Mouse (Mus musculus) liver, postnatal 0 days (tissue): ENCODE data around the gene Aff3.

Experiments used
- CTCF ChIP-seq: sonication (generic); IDR thresholded peaks from 2 replicates; pipeline ENCODE4 v1.5.1; 2016; ENCODE audit warnings: antibody characterized with exemption, low read depth
- EP300 ChIP-seq: IDR thresholded peaks from 2 replicates; pipeline ENCODE4 v1.6.1; 2016; ENCODE audit warnings: antibody characterized with exemption, low read depth, mild to moderate bottlenecking

DNA sequence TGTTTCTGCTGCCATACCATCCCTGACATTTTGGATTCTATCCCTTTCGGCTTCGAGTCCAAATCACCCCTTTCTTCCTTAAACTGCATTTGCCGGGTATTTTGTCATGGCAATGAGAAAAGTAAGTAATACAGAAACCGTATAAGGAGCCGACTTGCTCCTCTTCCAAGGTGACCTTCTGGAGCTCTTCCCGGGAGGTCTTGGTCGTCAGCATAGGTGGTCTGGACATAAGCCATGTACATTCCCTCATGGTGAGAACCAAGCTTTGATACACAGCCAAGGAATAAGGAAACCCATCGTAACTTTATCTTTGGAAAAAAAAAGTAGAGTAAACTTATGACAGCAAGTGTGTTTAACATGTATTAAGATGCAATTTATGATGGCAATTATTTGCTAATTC, 15.1 kb upstream of the Aff3 start:
- TF ChIP-seq EP300 (no peak), CTCF (no peak)
